Mouse (Mus musculus) heart, postnatal 25 days (tissue): ENCODE data around the gene Kcnma1. TPM values are rescaled to one million over a fixed set of nuclear protein-coding genes. Genes with fewer than 3 reads are reported as not detected.

ENCODE experiments used
- DNase-seq: peaks from one replicate; pipeline ENCODE4 v3.0.0; 2022; ENCODE audit warnings: low spot score
- intact Hi-C: fragments of 180-260 bp; cut with DNase I; formaldehyde crosslinking; loops from one replicate; pipeline ENCODE4 v1.15.1; 2025
- total RNA-seq, 2 experiments: library from RNA; stranded (reverse); gene quantifications; 2 replicates each; pipeline ENCODE4 v1.2.3; 2021

The Kcnma1 gene
- total RNA-seq, 2 experiments from 2014 or later: 0.45 to 0.81 TPM

DNA sequence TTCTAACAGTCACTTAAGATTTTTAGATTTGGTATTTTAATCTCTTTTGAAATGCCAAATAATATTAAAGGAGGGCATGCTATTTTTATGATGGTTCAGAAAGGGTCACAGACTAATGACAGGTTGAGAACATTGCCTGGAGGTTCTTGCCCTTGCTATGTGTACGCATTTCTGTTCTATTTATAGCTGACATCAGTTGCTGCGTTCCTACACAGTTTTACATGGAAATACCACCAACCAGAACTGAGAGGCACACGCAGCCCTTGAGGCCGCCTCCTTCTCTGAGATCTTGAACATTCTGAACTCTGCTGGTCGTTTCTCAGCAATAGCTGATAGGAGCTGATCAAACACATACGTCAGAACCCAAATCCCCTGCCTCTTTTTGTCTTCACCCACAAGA is 387.4 kb downstream of the Kcnma1 start:
- intact Hi-C loops: no loop called here
- DNase-seq: no peak

GRCm38 (mm10) chr14:23626114-23626513 is 388.2 kb downstream of the Kcnma1 start:
- DNase-seq: no peak
- intact Hi-C loops: no loop called here

- no peak for DNase-seq
- intact Hi-C loops: no loop called here
Measured at GRCm38 (mm10) chr14:23625436-23625835, 388.9 kb downstream of the Kcnma1 start.

- no peak for DNase-seq
- intact Hi-C loops: no loop called here
Measured at GRCm38 (mm10) chr14:23624455-23624854, 389.8 kb downstream of the Kcnma1 start.

DNA sequence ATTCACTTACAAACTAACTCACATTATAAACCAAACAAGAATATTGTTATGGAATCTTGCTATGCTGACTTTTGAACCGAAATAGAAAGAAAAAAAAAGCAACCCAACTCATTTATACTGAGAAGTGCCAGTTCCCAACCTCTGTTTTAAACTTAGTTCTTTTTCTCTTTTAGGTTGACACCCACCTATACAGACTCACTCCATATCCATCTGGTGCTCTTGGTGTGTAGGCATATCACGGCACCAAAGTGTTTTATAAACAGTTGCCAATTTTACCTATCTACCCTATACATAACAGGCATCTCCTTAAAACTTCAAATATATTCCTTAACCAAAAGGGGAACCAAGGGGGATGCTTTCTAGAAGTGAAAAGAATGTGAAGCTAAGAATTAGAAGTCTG is 393.6 kb downstream of the Kcnma1 start:
- intact Hi-C loops: no loop called here
- no peak for DNase-seq

DNA sequence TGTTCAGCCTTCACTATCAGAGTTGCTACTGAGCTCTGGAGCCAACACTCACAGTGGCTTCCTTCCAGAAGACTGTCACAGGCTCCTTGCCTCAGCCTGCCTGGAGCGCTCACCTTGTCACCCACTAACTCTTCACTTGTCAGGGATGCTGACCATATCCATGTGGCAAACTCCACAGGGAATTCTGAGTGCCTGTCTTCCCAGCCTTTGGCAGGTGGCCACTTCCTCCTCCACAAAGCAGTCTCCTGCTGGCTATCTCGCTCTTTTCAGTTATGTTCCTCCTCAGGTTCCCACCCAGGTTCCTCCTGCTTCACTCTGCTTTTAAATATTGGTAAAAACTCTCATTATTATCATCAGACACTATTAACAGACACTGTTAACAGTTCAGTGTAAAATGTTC is 395.3 kb downstream of the Kcnma1 start:
- intact Hi-C loops: no loop called here
- no peak for DNase-seq

- intact Hi-C loops: no loop called here
- no peak for DNase-seq
Measured at GRCm38 (mm10) chr14:23618081-23618480, 396.2 kb downstream of the Kcnma1 start.

GRCm38 (mm10) chr14:23610054-23610453 is 404.2 kb downstream of the Kcnma1 start:
- intact Hi-C loops: no loop called here

DNA sequence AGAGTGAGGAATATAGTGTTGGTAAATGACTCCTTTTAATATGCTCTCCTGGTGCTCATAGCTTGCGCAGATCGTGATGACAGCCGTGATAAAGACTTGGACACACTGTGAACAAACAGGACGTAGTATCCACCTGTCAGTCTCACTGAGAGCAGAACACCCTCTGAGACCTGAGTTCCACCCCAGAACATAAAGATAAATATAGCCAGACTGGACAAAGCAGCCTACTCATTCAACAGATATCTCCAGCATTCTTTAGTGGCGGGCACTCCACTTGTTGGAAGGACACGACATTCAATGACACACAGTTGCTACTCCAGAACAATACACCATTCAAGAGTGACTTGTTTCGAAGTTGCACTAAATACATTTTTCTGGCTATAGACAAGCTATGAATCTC is 408.6 kb downstream of the Kcnma1 start:
- no peak for DNase-seq
- intact Hi-C loops: no loop called here

More at GRCm38 (mm10) chr14:23610054-23610453, 404.2 kb downstream of the Kcnma1 start:
- DNase-seq: no peak

DNA sequence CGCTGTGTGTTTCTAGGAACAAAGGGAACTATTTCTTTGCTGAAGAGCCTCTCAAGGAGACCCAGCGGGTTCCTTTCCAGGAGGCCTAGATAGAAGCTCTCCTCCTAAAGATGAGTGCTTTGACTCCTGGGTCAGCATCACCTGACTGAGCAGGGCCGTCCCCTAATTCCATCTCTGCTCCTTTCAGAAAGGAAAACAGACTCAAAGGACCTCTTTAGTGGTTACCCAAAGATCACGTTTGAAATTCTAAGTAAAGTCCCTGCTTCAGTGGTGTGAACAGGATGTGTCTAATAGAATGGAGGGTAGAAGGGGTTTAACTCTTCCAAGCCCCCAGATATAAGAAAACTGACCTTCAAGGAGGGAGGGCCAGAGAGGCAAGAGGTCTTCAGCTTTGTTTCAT is 411.4 kb downstream of the Kcnma1 start:
- intact Hi-C loops: no loop called here
- DNase-seq: no peak

DNA sequence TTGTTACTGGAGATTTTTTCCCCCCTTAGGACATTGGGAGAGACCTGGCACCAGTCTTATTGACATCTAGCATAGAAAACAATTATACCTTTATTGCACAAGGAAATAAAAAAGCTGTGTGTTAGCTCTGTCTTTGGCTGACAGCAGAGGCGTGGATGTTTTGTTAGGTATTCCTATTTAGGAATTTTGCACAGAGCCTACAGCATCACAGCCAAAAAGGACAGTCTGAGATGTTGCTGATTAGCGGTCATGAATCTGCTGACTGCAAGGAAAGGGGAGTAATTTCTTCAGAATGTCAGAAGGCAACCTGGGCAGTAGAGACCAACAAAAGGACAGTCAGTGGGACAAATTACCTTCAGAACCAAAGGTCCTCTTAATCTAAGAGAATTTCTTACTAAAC is 412.2 kb downstream of the Kcnma1 start:
- intact Hi-C loops: no loop called here
- DNase-seq: no peak

DNA sequence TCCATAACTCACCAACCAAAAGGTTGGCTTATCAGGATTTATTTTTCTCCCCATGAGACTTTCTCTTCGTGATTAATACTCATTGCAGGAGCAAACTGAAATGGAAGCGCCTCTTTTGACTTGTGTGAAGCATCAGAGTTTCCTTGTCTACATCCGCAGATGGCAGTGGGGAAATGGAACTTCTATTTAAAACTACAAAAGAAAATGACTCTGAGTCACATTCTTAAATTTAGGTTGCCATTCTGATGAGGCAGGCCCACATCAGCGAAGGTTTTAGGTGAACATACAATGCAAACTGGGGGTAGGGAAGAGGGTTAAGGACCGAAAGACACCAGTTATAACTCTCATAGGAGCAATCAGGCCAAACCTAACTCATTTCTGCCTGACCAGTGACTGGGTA is 419.7 kb downstream of the Kcnma1 start:
- intact Hi-C loops: no loop called here
- no peak for DNase-seq

DNA sequence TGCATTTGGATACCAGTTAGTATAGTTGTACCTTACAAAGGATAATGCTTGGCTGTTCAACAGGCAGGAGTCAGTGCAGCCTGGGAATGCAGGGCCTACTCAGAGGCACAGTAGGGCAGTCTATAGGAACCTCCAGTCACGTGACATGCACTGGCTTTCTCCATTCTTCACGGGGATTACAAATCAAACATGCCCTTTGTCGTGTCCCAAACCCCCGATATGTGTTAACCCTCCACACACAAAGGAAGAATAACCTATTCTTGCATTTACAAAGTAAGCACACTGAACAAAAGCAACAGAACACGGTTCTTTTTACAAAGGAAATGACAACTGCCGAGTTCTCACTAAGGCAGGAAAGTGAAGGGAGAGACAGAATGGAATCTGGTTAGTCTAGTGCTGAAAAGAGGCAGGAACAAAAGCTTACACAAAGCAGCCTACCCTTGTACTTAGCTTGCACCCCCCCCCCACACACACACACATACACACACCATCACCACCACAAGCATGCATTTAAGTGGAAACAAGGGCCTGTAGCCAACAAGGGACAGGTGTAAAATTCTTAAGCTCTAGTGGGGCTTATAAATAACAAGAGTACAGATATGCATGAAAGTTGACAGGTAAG is 421.4 kb downstream of the Kcnma1 start:
- intact Hi-C loops: no loop called here
- DNase-seq: no peak

DNA sequence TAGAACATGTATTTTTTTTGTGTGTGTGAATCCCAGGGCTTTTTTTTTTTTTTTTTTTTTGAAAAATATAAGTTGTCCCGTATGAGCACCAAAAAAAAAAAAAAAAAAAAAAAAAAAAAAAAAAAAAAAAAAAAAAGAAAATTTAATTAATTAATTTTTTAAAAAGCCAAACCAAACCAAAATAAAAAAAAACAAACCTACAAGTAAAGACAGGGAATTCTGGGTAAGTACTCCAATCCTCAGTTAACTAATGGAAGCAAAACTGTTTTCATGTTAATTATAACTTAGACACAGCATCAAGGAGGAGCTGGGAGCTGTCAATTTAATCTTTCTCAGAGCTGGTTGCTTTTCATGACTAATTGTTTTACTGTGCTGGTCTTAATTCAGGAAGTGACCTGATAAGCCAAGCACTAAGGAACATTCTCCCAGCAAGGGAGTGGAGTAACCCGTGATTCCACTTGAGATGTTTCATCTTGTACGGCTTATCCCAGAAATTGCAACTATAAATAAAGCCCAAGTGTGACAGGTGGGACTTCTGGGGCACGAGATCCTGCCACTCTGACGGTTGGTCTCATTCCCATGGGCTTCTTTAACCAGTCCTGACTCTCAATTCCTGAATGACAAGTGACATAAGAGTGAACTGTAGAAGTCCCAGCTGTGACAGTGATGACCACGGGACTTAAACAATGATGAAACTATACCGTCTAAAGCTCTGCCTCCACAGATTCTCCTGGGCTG is 424.4 kb downstream of the Kcnma1 start:
- no peak for DNase-seq
- intact Hi-C loops: no loop called here

DNA sequence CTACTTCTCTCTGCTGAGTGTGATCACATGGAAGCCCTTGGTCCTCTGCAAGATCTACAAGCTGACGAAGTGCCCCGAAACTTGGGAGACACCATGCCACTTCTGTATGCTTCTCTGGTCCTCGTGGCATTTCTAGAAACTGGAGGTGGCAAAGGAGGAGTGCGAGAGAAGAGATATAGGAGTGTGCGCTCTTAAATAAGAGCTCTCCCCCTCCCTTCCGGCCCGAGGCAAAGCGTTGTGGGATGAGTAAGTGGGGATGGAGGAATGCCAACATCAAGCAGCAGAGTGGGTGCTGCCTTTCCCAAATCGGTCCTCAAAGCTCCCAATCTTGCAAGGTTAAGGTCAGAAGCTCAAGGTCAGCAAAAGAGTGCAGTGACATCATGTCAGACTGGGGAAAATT is 426.8 kb downstream of the Kcnma1 start:
- DNase-seq: no peak
- intact Hi-C loops: no loop called here

- no peak for DNase-seq
- intact Hi-C loops: loop anchor here (1.0 to 5.0 kb wide), 3 partner anchors 57 to 689 kb away; no protein-coding TSS in a partner anchor
Measured at GRCm38 (mm10) chr14:23583235-23583634, 431.1 kb downstream of the Kcnma1 start.

- no peak for DNase-seq
- intact Hi-C loops: loop anchor here (5.0 kb wide), 1 partner anchor 691 kb away; no protein-coding TSS in a partner anchor
Measured at GRCm38 (mm10) chr14:23581282-23581681, 433.0 kb downstream of the Kcnma1 start.

GRCm38 (mm10) chr14:23575951-23576350 is 438.3 kb downstream of the Kcnma1 start:
- no peak for DNase-seq
- intact Hi-C loops: no loop called here

DNA sequence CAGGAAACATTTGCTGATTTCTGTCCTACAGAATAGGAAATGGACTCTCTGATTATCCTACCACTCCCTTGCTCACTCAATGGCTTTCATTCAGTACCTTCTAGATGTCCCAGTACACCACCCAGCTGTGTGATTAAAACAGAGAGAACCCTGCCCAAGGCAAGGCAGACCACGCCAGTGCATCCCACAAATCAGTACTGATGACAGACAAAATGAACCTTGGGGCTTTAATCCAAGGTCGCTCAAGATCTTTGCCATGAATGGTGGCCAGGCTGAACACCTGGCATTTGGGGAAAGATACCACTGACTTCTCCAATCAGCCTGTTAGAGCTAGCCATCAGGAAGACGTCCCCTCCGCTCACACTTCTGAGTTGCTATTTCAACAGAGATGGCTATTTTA is 440.2 kb downstream of the Kcnma1 start:
- intact Hi-C loops: no loop called here
- DNase-seq: no peak

DNA sequence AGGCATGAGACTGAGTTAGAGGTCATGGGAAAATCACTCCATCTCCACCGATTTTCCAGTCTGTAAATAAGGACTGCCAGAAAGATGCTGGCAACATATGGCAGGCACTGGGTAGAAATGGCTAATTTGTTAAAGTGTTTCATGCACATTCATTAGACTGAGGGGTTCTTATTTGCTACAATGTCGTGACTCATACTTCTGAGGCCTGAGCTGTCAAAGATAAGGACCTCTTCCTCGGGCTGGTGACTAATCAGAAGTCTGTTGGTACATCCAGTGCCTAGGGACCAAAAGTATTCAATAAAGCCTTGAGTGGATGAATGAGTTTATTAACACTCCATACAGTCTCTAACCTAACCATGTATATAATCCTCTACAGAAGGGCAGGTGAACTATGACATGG is 440.9 kb downstream of the Kcnma1 start:
- intact Hi-C loops: no loop called here
- no peak for DNase-seq

GRCm38 (mm10) chr14:23572778-23573177 is 441.5 kb downstream of the Kcnma1 start:
- DNase-seq: no peak
- intact Hi-C loops: no loop called here

GRCm38 (mm10) chr14:23570251-23570650 is 444.0 kb downstream of the Kcnma1 start:
- no peak for DNase-seq
- intact Hi-C loops: no loop called here
